Mouse (Mus musculus): ENCODE measurements around the gene Entpd1. TPM values are rescaled to one million over a fixed set of nuclear protein-coding genes. Genes with fewer than 3 reads are reported as not detected.
"Not testable (repeated sequence)": the region's sequence is repeated elsewhere in the genome, so short reads cannot be mapped to it uniquely, and the experiment has no call there.

Gene Entpd1
- polyA plus RNA-seq, 1 experiment, result 8.4 TPM

DNA sequence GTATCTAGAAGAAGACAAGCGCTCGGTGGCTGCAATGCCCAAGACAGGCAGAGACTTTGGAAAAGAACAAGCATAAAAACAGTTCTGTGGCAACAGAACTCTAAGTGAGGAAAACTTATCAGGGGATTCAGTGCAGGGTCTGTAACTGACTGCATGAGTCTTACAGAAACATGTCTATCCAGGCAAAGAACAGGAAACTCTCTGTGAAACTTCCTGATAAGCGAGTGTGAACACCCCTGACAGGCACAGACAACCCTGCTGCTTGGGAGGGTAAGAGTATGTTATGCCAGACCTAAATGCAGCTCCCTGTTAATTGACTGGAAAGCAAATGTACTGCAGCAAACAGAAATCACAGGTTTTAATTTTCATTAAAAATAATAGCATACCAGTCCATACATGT, 10.3 kb upstream of the Entpd1 start:
- Histone ChIP-seq H3K27me3 (replicated peaks; ENCODE audit: control insufficient read depth, insufficient read depth, low read length) (no peaks in the 10 kb centered on the region), H3K27ac (ENCODE audit: insufficient read depth, low read depth, low read length) (no peak overlapping the region), H3K4me1 (ENCODE audit: control insufficient read depth, insufficient read depth, low read length) (no peaks in the 10 kb centered on the region), H3K36me3 (ENCODE audit: control insufficient read depth, insufficient read depth, low read length) (no peaks in the 10 kb centered on the region), H3K4me3 (ENCODE audit: insufficient read depth, low read depth, low read length) (no peak overlapping the region)
- TF ChIP-seq POLR2A (IDR thresholded peaks at IDR 0.05; ENCODE audit: low read depth, low read length) (no peak), CTCF (conservative IDR thresholded peaks at IDR 0.05; ENCODE audit: insufficient read depth, insufficient read length, low read depth, low read length) (no peak)
- no peak for DNase-seq
- WGBS, result 91% methylated on average over 3 of the region's 3 CpGs

- no peaks in the 10 kb centered on the region for H3K4me1 ChIP-seq (ENCODE audit: control insufficient read depth, insufficient read depth, low read length)
- H3K27me3 ChIP-seq (replicated peaks; ENCODE audit: control insufficient read depth, insufficient read depth, low read length), result no peaks in the 10 kb centered on the region
- no peak for TF ChIP-seq POLR2A (IDR thresholded peaks at IDR 0.05; ENCODE audit: low read depth, low read length)
- no peak for TF ChIP-seq CTCF (conservative IDR thresholded peaks at IDR 0.05; ENCODE audit: insufficient read depth, insufficient read length, low read depth, low read length)
- 93% methylated on average over 9 of the region's 9 CpGs for WGBS
- no peak for DNase-seq
- no peak overlapping the region for H3K4me3 ChIP-seq (ENCODE audit: insufficient read depth, low read depth, low read length)
- H3K36me3 ChIP-seq (ENCODE audit: control insufficient read depth, insufficient read depth, low read length), result peaks cover 3% of the 10 kb centered on the region; the same call in 1 of the 2 replicates
- no peak overlapping the region for H3K27ac ChIP-seq (ENCODE audit: insufficient read depth, low read depth, low read length)
These were observed 7.0 kb upstream of the Entpd1 start for GRCm38 (mm10) chr19:40605189-40605588.

- no peak for TF ChIP-seq POLR2A (IDR thresholded peaks at IDR 0.05; ENCODE audit: low read depth, low read length)
- no peak for TF ChIP-seq CTCF (conservative IDR thresholded peaks at IDR 0.05; ENCODE audit: insufficient read depth, insufficient read length, low read depth, low read length)
- H3K27ac ChIP-seq (ENCODE audit: insufficient read depth, low read depth, low read length), result no peak overlapping the region
- H3K4me3 ChIP-seq (ENCODE audit: insufficient read depth, low read depth, low read length), result no peak overlapping the region
- 92% methylated on average over 6 of the region's 6 CpGs for whole genome bisulfite sequencing
- 0 out of 2 replicates have a peak, but pooled peaks cover 5% of the 10 kb centered on the region for H3K4me1 ChIP-seq (ENCODE audit: control insufficient read depth, insufficient read depth, low read length)
- H3K36me3 ChIP-seq (ENCODE audit: control insufficient read depth, insufficient read depth, low read length), result peaks cover 3% of the 10 kb centered on the region; the same call in 1 of the 2 replicates
- no peak for DNase-seq
- no peaks in the 10 kb centered on the region for H3K27me3 ChIP-seq (replicated peaks; ENCODE audit: control insufficient read depth, insufficient read depth, low read length)
These were observed 4.5 kb upstream of the Entpd1 start for GRCm38 (mm10) chr19:40607676-40608075.

GRCm38 (mm10) chr19:40614811-40615210, 2.6 kb downstream of the Entpd1 start:
- WGBS, result 74% methylated on average over 7 of the region's 7 CpGs
- Histone ChIP-seq H3K27me3 (replicated peaks; ENCODE audit: control insufficient read depth, insufficient read depth, low read length) (no peaks in the 10 kb centered on the region), H3K4me1 (ENCODE audit: control insufficient read depth, insufficient read depth, low read length) (0 out of 2 replicates have a peak, but pooled peaks cover 5% of the 10 kb centered on the region), H3K27ac (ENCODE audit: insufficient read depth, low read depth, low read length) (no peak overlapping the region), H3K36me3 (ENCODE audit: control insufficient read depth, insufficient read depth, low read length) (no peaks in the 10 kb centered on the region), H3K4me3 (ENCODE audit: insufficient read depth, low read depth, low read length) (no peak overlapping the region)
- TF ChIP-seq CTCF (conservative IDR thresholded peaks at IDR 0.05; ENCODE audit: insufficient read depth, insufficient read length, low read depth, low read length), result no peak
- TF ChIP-seq POLR2A (IDR thresholded peaks at IDR 0.05; ENCODE audit: low read depth, low read length), result no peak
- no peak for DNase-seq

DNA sequence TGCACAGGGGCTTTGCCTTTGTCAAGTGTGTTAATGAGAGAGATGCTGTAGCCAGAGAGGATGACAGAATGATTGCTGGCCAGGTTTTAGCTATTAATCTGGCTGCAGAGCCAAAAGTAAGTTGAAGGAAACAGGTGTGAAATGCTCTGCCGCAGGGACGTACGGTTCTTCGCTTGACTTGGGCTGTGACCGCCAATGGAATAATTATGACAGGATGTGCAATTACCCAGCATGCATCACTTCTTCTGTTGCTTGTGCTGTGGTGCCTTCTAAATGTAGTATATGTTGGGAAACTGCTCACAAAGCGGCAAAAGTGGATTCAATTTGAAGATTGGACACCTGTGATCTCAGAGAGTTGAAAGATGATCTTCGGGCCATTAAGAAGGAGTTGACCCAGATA, 3.9 kb downstream of the Entpd1 start:
- Histone ChIP-seq H3K4me3 (ENCODE audit: insufficient read depth, low read depth, low read length) (no peak overlapping the region), H3K4me1 (ENCODE audit: control insufficient read depth, insufficient read depth, low read length) (0 out of 2 replicates have a peak, but pooled peaks cover 5% of the 10 kb centered on the region), H3K27me3 (replicated peaks; ENCODE audit: control insufficient read depth, insufficient read depth, low read length) (no peaks in the 10 kb centered on the region), H3K27ac (ENCODE audit: insufficient read depth, low read depth, low read length) (no peak overlapping the region), H3K36me3 (ENCODE audit: control insufficient read depth, insufficient read depth, low read length) (no peaks in the 10 kb centered on the region)
- DNase-seq, result no peak
- TF ChIP-seq CTCF (conservative IDR thresholded peaks at IDR 0.05; ENCODE audit: insufficient read depth, insufficient read length, low read depth, low read length) (no peak), POLR2A (IDR thresholded peaks at IDR 0.05; ENCODE audit: low read depth, low read length) (no peak)
- WGBS, result 31% methylated on average over 7 of the region's 7 CpGs

GRCm38 (mm10) chr19:40621616-40622015, 9.4 kb downstream of the Entpd1 start:
- not testable (repeated sequence) for H3K27me3 ChIP-seq (replicated peaks; ENCODE audit: control insufficient read depth, insufficient read depth, low read length); H3K27ac ChIP-seq (ENCODE audit: insufficient read depth, low read depth, low read length); DNase-seq; H3K4me3 ChIP-seq (ENCODE audit: insufficient read depth, low read depth, low read length); H3K4me1 ChIP-seq (ENCODE audit: control insufficient read depth, insufficient read depth, low read length); H3K36me3 ChIP-seq (ENCODE audit: control insufficient read depth, insufficient read depth, low read length)
- WGBS, result 62% methylated on average over 16 of the region's 26 CpGs

- Histone ChIP-seq H3K4me1 (ENCODE audit: control insufficient read depth, insufficient read depth, low read length) (no peaks in the 10 kb centered on the region), H3K27me3 (replicated peaks; ENCODE audit: control insufficient read depth, insufficient read depth, low read length) (no peaks in the 10 kb centered on the region), H3K27ac (ENCODE audit: insufficient read depth, low read depth, low read length) (no peak overlapping the region), H3K36me3 (ENCODE audit: control insufficient read depth, insufficient read depth, low read length) (no peaks in the 10 kb centered on the region), H3K4me3 (ENCODE audit: insufficient read depth, low read depth, low read length) (no peak overlapping the region)
- 42% methylated on average over 12 of the region's 12 CpGs for WGBS
- no peak for TF ChIP-seq CTCF (conservative IDR thresholded peaks at IDR 0.05; ENCODE audit: insufficient read depth, insufficient read length, low read depth, low read length)
- no peak for TF ChIP-seq POLR2A (IDR thresholded peaks at IDR 0.05; ENCODE audit: low read depth, low read length)
- no peak for DNase-seq
These were observed 13.8 kb downstream of the Entpd1 start for GRCm38 (mm10) chr19:40625935-40626334.

GRCm38 (mm10) chr19:40628950-40629349, 16.8 kb downstream of the Entpd1 start:
- no peak overlapping the region for H3K4me3 ChIP-seq (ENCODE audit: insufficient read depth, low read depth, low read length)
- no peak overlapping the region for H3K27ac ChIP-seq (ENCODE audit: insufficient read depth, low read depth, low read length)
- no peaks in the 10 kb centered on the region for H3K27me3 ChIP-seq (replicated peaks; ENCODE audit: control insufficient read depth, insufficient read depth, low read length)
- TF ChIP-seq CTCF (conservative IDR thresholded peaks at IDR 0.05; ENCODE audit: insufficient read depth, insufficient read length, low read depth, low read length) (no peak), POLR2A (IDR thresholded peaks at IDR 0.05; ENCODE audit: low read depth, low read length) (no peak)
- no peak for DNase-seq
- H3K4me1 ChIP-seq (ENCODE audit: control insufficient read depth, insufficient read depth, low read length), result no peaks in the 10 kb centered on the region
- no peaks in the 10 kb centered on the region for H3K36me3 ChIP-seq (ENCODE audit: control insufficient read depth, insufficient read depth, low read length)

Data from kidney, adult 2 months (tissue).